Mouse (Mus musculus): ENCODE data around the gene Trim54.

Trim54 gene

DNA sequence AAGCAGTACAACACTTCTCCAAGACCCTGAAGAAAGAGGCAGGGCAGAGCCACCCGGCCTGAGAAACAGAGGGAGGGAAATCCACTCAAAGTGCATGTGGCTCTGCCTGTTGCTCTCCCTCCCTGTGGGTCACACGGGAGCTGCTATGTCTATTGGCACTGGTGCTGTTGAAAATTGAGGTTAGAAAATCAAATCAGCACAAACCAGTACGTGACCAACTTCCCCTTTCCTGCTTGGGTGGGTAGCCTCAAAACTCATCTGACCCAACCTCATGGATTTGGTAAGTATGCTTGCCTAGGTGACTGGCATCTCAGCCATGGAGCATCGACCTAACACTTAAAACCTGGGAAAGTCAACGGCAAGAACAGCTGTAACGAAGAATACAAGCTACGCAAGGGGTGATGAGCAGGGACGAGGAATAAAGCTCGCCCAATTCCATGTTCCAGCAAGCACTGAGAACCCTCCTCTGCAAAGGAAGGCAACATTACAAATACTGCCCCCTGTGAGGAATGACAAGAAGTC lies 10.6 kb upstream of the Trim54 start, which contains the start of gene Dnajc5g:
Gene Dnajc5g (plus strand): TSS at position 472 of the 522 bp plus-strand sequence.
- in situ Hi-C loops (cut with MboI) = no loop called here

DNA sequence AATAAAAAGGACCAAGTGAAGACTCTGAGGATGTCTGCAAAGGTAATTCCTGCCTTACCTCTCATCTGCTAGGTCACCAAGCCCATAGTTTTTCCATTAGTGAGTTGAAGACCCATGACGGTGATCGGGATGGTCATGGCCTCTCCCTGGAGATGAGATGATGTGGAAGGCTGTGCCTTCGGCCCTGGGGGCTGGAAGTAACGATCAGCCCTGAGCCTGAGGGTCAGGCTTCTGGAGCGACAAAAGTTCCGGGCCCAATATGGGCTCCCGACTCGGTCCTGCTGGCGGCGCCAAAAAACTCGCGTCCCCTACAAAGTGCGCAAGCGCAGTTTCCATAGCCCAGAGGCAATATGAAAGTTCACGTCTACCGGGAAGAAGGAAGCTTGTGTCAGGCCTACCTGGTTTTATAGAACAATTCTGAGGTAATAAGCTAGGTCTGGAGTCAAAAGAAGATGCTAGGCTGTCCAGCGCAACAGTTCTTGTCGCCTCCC lies 8.5 kb upstream of the Trim54 start, which contains the start of gene Slc30a3:
Gene Slc30a3 (minus strand): TSS at position 238 of the 491 bp plus-strand sequence.
- in situ Hi-C loops (cut with MboI) = no loop called here

DNA sequence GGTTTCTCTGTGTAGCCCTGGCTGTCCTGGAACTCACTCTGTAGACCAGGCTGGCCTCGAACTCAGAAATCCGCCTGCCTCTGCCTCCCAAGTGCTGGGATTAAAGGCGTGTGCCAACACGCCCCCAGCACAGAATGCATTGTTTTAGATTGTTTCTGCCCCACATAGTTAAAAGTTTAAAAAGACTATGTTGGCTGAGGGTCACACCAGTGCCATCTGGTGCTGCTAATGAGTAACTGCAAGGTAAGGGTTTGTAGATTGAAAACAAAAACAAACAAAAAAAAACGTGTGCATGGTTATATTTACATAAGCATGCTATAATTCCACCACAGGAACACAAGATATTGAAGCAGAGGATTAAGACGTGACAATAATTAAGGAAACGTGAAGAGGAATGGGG lies 5.7 kb upstream of the Trim54 start:
- in situ Hi-C loops (cut with MboI) = no loop called here

DNA sequence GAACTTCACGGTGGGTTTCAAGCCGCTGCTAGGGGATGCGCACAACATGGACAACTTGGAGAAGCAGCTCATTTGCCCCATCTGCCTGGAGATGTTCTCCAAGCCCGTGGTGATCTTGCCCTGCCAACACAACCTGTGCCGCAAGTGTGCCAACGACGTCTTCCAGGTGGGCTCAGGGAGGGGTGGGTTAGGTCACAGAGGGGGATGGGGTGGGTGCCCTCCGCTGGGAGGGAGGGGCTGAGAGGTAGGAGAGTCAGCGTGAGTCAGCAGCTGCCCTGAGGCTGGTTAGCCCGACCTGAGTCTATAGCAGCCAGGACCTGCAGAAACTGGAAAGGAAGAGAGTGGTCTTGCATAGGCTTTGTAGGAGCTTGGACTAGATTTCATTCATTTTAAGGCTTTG lies 400 bp downstream of the Trim54 start:
- in situ Hi-C loops (cut with MboI) = no loop called here

DNA sequence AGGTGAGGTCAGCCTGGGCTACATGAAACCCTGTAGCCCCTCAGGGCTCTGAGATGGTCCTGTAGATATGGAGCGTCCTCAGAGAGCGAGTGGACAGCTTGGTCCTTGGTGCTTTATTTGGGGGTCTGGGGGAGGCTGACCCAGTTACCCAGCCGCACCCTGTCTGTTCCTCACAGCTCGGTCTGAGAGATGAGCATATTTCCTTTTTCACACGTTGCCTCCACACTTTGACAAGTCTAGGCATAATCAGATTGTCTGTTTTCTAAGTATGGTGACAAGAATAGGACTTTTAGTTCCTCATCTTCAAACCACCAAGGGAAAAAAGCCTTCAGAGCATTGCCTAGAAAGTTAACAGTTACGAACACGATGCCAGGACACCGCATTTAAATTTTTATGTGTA lies 4.6 kb downstream of the Trim54 start:
- in situ Hi-C loops (cut with MboI) = no loop called here

DNA sequence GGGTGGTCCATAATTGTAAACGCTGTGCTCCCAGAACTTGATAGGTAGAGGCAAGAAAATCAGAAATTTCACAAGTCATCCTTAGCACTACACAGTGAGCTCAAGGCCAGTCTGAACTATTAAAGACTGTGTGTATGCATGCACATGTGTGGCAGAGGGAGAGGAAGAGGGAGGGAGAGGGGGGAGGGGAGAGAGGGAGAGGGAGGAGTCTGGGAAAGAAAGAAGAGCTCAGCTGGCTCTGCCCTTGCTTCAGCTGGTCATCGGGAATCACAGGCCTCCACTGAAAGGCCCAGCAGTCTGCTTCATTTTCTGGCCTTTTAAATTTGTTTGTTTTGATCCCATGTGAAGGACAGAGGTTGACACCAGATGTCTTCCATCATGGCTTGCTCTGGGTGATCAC lies 7.0 kb downstream of the Trim54 start:
- in situ Hi-C loops (cut with MboI) = no loop called here

DNA sequence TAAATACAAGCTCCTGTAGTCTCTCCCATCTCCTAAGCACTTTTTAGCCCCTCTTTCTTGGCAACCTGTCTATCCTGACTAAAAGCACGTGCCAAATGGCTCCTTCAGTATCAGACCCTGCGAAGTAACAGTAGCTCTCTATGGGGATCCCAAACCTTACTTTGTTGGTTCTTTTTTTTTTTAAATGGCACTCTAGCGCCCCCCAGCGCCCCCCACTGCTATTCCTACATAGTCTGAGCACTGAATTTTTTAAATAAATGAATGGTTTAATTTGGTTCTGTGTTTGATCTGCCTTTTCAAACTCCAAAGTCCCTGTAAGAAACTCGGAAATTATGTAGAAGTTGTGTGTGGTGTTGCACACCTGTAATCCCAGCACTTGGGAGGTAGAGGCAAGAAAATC lies 9.5 kb downstream of the Trim54 start:
- in situ Hi-C loops (cut with MboI) = no loop called here

DNA sequence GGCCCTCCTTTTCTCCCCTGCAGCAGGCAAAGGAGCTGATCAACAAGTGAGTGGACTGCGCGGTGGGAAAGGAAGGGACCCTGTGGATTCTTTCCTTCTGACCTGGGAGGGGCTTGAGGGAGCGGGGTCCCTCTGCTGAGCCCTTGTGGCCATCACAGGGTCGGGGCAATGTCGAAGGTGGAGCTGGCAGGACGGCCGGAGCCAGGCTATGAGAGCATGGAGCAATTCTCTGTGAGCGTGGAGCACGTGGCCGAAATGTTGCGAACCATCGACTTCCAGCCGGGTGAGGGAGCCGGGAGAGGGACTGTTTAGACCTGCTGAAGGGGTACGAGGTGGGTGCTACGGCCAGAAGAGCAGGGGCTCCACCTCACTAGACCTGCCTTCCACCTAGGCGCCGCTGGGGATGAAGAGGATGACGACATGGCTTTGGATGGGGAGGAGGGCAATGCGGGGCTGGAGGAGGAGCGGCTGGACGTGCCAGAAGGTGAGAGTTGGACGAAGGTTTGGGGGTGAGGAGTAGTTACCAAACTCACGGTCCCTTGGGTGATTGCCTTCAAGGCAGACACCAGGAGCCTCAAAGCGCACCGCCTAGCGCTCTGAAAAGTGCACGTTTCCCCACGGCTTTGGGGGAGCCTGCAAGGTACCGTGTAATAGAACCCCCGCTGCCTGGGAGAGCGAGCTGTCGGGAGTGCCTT lies 20.4 kb downstream of the Trim54 start:
- in situ Hi-C loops (cut with MboI) = no loop called here

DNA sequence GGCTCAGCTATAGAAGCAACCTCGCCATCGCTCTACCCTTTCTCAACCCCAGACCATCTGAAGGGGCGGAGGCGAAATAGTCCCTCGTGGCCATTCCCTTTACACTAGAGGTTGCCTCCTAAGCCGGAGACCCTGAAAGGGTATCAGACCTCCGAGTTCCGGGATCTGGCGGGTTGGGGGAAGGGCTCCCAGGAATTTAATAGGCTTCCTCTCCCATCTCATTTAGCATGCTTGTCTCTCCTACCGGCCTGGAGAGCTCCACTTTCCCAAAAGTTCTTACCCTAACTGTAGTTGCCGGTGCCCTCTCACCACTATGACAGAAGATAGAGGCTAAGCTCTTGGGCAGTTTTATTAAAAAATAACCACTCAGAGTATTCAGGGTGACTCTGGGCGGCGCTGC lies 21.1 kb downstream of the Trim54 start:
- in situ Hi-C loops (cut with MboI) = no loop called here

DNA sequence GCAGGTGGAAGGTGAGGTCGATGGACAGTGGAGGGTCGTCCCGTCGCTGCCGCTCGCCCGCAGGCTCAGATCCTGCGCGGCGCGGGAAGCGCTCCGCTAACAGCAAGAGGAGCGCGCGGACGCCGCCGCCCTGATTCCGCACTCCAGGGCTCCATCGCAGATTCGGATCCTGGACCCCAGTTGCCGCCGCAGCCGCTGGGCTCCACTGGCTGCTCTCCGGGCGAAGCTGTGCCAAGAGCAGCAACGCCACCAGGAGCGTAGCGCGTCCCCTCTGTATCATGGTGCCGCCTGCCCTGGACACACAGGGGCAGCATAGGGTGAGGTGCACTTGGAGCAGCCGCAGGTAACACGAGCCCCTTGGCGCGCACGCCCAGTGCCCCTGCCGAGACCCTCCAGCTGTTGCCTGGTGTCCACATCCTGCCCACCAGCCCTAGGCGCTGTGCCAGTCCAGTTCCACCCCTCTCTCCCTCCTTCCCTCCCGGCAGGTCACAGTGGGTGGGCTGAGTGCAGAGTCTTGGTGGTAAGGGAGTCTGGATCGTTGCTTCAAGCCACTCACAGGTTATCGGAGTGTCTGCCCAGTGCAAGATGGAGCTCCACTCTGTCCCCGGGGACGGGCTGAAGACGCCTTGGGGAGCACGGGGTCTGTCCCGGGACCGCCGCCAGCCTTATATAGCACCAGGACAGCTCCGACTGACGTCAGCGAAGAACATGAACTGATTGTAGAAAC lies 21.9 kb downstream of the Trim54 start, which contains the start of gene Ucn:
Gene Ucn (minus strand): TSS at position 589 of the 727 bp plus-strand sequence.
- in situ Hi-C loops (cut with MboI) = no loop called here

DNA sequence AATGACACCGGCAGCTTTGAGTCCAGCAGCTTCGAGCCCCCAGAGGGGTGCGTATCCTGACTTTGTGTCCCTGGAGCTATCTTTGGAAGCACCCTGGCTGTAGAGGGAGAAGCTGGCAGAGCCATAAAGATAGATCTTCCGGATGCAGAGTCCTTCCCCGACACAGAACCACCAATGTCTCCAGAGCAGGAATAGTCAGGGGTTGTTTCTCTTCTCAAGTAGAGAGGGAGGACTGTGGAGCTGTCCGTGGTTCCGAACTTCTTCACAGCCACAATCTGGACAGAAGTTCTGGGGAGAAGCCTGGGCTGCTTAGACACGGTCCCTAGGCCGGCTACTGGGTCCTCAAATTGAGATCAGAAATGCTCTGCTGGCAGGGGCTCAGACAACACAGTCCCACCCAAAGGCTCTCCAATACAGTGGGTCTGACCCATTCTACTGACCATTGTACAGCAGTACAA lies 22.5 kb downstream of the Trim54 start:
- in situ Hi-C loops (cut with MboI) = no loop called here

DNA sequence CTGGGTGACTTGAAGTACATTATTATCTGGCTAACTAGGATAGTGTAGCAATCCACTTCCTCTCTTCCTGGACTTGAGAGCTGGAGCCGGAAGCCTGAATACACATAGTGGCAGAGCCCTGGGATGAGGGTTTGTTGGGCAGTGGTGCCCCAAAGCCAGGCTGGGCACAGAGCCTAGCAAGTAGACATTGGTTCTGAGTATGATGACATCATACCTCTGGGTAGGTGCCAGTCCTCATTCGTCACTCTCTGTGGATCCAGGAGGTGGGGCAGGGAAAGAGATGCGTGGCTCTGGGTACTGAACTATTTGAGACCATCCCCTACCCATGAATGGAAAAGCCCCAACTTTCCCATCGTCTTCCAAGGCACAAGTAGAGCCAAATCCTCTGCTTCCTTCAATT lies 33.3 kb downstream of the Trim54 start:
- in situ Hi-C loops (cut with MboI) = no loop called here

DNA sequence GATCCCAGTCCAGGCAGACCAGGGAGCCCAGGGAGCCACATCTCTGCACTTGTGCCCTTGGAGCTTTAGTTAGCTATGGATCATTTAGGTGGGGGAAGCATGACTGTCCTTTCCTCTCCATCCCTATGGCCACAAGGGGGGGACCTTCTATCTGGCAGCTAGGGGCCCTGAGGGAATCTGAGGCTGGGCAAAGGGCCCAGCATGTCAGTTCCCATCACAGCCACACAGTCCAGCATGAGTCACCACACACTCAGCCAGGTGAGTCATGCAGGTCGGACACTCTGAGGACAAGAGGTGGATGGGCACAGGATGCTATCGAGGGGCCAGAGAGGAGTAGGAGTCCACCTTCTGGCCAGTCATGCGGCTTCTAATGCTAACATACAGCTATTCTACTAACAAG lies 35.2 kb downstream of the Trim54 start:
- in situ Hi-C loops (cut with MboI) = no loop called here

DNA sequence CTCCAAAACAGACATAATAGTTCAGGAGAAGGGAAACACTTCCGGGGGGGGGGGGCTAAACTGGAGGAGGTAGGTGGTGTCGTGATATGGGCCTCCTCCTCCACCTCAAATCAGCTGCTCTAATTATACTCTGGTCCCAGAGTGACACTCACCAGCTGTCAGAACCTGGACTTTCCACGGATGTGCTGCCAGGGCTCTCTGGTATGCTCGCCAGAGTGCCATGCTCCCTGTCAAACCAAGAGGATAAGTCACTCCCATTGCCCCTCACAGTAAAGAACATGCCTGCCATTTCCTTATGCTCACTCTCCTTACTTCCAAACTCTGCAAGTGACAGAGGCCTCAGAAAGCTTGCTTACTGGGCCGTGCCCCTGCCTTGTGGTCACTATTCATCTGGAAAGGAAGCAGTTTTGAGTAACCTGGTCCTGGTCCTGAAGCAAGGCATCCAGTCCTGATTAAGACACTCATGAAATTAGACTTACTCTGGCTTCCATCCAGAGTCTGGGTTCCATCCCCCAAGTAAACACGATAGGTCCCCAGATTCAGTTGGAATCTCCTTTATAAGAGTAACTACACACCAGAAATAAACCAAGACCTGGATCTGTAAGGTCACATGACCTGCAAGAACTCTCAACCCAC lies 37.1 kb downstream of the Trim54 start:
- in situ Hi-C loops (cut with MboI) = no loop called here

DNA sequence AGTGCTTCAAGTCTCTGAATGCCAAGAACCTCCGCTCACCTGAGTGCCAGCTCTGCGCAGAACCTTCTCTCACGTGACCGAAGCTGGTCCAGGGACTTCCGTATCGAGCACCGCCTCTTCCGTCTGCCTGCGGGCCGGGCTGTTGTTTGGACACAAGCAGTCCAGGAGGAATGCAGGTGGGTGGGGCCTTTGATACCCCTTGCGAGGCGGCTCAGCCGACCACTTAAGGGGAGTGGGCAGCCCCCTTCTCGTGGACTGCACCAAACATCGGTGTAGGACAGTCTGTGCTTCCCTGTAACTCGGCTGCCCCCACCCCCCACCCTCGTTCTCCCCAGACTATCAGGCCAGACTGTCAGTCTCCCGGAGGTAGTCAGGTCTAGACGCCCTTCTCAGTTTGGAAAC lies 37.6 kb downstream of the Trim54 start, which contains the start of gene Mpv17:
Gene Mpv17 (minus strand): TSS at position 100 of the 402 bp plus-strand sequence.
- in situ Hi-C loops (cut with MboI) = no loop called here

DNA sequence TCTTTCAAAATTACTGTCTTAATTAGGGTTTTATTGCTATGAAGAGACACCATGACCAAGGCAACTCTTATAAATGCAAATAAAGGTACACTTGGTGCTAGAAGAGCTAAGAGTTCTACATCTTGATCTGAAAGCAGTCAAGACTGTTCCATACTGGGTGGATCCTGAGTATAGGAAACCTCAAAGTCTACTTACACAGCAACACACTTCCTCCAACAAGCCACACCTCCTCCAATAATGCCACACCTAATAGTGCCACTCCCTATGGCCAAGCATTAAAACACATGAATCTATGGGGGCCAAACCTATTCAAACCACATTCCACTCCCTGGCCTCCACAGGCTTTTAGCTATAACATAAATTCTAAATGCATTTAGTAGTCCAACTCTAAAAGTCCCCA lies 46.0 kb downstream of the Trim54 start:
- in situ Hi-C loops (cut with MboI) = no loop called here

DNA sequence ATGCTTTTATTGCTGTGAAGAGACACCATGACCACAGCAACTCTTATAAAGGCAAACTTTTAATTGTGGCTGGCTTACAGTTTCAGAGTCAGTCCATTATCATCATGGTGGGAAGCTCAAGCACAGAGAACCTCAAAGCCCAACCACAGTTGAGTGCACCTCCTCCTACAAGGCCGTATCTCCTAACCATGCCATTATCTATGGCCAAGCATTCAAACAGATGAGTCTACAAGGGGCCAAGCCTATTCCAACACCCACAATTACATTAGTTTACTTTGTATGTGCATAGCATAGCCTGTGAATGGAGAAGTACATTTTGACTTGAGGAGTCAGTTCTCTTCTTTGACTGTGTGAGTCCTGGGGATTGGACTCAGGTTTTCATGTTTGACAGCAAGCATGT lies 48.4 kb downstream of the Trim54 start:
- in situ Hi-C loops (cut with MboI) = no loop called here

DNA sequence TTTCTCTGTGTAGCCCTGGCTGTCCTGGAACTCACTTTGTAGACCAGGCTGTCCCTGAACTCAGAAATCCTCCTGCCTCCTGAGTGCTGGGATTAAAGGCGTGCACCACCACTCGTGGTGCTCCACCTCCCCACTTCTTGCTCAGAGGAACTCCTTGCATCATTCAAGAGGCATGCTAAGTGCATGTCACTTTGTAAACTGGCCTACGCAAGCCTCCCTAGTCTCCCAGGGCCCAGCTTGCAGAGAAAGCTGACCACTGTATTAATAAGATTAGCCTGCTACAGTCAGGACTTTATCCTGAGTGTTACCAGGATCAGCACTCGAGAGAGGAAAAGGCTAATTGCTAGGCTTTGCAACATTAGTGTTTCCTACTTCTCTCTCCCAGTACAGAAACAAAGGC lies 52.1 kb downstream of the Trim54 start:
- in situ Hi-C loops (cut with MboI) = no loop called here

DNA sequence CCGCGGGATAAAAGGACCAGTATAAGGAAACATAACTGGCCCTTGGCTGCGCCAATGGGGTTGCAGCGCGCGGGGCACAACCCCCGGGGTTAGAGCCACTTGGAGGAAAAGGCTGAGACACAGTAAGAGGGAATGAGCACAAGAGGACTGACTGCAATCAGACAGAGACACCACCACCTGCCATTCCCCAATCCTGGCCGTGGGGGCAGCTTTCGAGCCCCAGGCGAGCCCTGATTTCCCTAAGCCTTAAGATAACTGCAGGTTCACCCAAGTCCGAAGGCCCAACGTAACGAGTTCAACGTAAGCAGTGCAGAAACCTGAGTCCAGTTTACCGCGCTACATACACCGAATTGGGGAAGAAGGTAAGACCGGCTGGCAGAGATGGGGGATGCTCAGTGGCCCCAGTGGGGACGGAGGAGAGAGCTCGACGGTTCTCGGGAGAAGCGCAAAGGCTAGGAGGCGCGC lies 62.8 kb downstream of the Trim54 start:
- in situ Hi-C loops (cut with MboI) = no loop called here

DNA sequence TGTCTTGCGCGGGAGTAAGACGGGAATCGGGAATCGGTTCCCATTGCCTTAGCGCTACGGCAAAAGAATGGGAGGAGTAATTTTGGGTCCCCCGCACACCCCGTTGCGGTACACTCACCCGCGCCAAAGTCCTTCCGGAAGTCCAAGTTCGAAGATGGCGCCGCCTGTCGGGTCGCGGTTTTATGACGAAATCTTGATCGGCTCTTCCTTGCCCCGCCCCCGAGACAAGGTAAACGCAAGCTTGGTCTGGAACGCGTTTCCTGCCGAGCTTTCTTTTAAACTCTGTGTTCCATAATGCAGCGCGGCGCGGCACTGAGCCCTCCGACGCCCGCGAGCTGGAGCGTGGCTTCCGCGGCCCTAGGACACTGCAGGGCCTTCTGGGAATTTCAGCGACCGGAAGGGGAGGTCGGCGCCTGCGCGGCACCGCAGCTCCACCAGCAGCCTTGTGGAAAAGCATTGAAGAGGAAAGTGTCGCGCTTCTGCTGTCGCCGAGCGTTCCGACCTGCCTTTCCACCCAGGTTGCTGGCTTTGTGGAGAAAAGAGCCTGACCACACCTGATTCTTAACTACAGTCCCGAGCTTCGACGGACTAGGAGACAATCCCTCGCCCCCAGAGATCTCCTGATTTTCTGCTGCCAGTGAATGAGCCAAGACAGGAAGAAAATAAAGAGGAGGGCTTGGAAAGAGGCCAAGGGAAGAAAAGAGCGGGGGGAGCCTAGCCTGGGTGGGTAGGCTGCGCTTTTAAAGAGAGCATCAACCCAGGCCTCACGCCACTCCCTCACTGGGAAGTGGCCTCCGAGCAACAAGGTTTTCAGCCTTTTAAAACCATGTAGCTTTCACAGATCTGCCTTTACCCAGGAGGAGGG lies 63.5 kb downstream of the Trim54 start, which contains the start of the genes Gm29609 and Gtf3c2:
Gene Gm29609 (minus strand): TSS at position 146 of the 865 bp plus-strand sequence.
Gene Gtf3c2 (minus strand): TSS at position 379 of the 865 bp plus-strand sequence.
- in situ Hi-C loops (cut with MboI) = no loop called here

DNA sequence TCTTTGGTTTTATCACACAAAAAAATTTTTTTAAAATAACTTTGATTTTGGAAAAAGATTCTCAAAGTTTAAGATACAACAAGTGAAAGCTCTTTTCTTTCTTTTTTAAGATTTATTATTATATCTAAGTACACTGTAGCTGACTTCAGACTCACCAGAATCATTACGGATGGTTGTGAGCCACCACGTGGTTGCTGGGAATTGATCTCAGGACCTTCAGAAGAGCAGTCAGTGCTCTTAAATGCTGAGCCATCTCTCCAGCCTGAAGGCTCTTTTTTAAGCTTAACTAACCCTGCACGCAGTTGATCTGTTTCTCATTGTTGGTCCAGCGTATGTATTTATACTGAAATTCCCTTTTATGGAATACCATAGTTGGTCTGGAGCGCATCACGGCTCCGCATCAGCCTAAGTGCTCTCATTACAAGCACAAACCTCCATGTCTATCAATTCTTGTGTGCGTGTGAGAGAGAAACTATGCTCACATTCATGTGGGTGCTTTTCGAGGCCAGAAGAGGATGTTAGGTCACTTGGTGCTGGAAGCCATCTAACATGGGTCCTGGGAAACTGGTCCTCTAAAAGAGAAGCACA lies 64.8 kb downstream of the Trim54 start:
- in situ Hi-C loops (cut with MboI) = no loop called here
